Mouse (Mus musculus): Measurements from ENCODE around the gene Abca5. TPM values are rescaled to one million over a fixed set of nuclear protein-coding genes. Genes with fewer than 3 reads are reported as not detected.

Gene Abca5
- polyA plus RNA-seq, 3 experiments from 2014 or later: 0.33 to 0.84 (median 0.50) TPM

Other genes with a start within 250 kb of the Abca5 start
- gene Abca8a, start 241.7 kb downstream of the Abca5 start, polyA plus RNA-seq (2017; shearing (Covaris generic)): not detected
- not detected for gene Abca9, start 169.5 kb downstream of the Abca5 start, polyA plus RNA-seq (2017; shearing (Covaris generic))
- not detected for gene Abca6, start 85.9 kb downstream of the Abca5 start, polyA plus RNA-seq (2017; shearing (Covaris generic))
- 1 to 10 TPM; 6.1 to 8.3 (median 6.5) TPM for gene Map2k6, start 61.4 kb upstream of the Abca5 start, polyA plus RNA-seq (2017; shearing (Covaris generic))